Mouse (Mus musculus) thymus, postnatal 36 days (tissue): Measurements from ENCODE around the gene Zfp869.
"Not testable (repeated sequence)": the region's sequence is repeated elsewhere in the genome, so short reads cannot be mapped to it uniquely, and the experiment has no call there.

Experiments used
- DNase-seq, 2 experiments: peaks; one replicate each; pipeline ENCODE4 v3.0.0; 2022; ENCODE audit warnings: mixed read lengths in 2 of 2

Zfp869 gene

DNA sequence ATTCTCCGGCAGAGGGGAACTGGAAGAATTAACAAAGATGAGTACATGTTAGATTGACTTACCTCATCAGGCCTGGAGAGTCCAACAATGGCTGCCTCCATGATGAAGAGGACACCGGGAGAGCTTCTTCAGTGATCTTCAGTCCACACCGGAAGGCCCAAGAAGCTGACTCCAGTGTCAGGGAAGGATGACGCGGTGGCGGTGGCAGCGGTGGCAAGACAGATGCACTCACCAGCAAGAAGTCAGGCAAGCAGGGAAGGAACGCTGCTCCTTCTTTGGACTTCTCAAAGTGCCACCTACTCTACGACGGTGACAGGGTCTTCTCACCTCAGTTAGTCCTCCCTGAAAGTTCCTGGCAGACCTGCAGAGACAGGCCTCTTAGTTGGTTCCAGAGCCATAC is at the start of gene Zfp869:
Gene Zfp869, minus strand, starts transcription at position 101 of the 400 bp plus-strand sequence.
- DNase-seq: not testable (repeated sequence)

DNA sequence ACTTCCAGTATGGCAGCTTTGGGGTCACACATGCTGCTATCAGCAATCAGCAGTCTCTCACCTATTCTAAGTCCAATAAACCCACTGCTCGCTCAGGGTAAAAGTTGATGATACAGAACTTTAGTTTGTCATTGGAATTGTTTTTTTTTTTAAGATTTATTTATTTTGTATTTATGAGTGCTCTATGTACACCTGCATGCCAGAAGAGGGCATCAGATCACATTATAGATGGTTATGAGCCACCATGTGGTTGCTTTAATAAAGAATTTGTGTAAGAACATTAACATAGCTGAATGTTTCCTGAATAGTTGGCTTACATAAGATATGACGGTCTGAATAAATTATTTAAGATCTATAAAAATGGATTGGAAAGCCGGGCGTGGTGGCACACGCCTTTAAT is 47.8 kb upstream of the Zfp869 start:
- no peak for DNase-seq

DNA sequence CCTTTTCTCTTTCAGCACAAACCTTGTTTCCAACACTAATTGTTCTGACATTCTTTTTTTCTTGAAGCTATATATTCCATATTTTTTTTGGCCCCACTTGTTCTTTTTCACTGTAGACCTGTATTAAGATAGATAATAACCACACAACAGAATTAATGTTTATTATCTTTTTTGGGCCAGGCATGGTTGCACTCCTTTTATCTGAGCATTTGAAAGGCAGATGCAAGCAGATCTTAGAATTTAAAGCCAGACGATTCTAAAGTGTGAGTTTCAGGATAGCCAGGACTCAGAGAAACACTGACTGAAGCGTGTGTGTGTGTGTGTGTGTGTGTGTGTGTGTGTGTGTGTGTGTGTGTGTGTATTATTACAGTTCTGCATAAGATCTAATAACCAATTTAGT is 41.9 kb upstream of the Zfp869 start:
- no peak for DNase-seq

DNA sequence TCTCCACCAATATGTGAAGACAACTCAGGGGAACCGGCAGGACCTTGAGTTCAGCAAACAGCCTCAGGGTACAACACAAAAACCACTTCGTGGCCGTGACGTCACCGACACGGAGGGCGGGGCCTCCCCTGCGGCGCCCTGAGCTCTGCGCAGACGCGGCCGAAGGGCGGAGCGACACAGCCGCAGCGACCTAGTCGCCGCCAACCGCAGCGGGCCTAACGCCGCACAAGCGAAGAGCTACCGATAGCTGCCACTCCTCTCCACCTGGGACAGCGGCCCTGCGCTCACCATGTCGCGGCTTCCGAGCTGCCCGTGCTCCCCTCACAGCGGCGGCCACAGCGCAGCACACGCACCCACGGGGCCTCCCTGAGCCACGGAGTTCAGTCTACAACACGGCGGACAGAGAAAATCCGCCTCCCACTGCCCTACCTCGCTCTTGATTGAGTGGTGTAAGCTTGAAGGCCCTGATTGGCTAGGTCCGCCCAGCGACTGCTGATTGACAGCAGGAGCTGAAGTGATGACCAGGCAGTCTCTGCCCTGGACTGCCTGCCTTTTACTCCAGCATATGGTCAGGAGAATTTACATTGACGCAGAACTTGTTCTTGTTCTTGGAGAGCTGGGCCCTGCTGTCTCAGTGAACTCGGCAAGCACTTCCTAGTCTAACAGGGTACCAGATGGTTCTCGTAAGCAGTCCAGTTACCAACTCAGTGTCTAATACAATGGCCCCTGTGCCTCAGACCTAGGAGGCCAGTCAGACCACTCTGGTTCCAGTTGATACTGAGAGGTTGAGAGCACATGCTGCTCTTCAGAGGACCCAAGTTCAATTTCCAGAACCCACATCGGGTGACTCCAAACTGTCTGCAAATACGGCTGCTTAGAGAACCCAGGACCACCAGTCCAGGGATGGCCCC is 39.3 kb upstream of the Zfp869 start, which contains the start of gene Zfp963:
Gene Zfp963, minus strand, starts transcription at position 427 of the 911 bp plus-strand sequence.
- DNase-seq: peak; percentile 97

DNA sequence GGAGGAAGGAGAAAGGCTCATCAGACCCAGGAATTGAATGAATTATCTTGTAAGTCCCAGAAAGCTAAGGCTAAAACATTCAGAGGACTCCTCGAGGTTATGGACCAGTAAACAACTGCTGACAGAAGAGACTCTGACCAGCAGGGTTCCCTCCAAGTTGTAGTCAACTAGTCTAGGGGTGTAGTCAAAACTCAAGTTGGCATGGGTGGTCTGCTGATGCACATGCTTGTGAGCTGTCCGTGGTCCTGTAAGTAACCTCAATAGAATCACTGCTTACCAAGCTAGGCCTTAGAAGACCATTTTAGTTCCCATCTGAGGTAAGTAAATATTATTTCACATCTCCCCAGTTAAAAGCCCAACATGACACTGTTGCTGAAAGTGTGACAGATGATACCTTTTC is 30.7 kb upstream of the Zfp869 start:
- no peak for DNase-seq

DNA sequence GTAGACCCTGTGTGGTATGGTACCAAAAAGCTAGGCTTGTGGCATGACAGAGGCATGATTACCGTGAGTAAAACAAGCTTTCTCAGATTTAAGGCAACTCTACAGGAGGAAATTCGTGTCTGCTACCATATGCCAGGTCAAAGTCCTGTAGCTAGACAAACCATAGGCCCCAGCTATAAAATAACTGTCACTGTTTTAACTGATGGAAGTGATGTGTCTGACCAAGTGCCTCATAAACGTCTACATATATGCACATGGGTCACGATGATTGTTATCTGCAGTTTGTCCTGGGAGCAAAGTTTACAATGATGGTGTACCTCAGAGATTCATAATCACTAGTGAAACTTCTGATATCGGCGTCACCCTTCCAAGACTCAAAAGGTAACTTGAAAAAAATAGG is 30.2 kb upstream of the Zfp869 start:
- DNase-seq: no peak

DNA sequence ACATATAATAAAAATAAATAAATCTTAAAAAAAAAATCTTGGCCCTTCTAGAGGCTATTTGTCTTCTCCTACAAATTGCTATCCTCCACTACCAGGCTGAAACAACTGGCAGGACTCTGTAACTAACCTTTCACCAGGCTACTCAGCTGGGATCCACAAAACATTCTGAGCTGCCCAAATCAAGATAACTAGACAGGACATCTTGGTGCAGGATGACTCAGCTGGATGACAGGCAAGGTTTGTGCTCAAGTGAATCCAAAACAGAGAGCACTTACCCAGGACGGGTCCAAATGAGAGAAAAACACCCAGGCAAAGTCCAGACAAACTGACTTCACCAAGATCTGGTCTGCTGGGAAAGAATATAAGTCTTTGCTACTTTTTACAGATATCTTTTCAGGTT is 25.0 kb upstream of the Zfp869 start:
- DNase-seq: no peak

DNA sequence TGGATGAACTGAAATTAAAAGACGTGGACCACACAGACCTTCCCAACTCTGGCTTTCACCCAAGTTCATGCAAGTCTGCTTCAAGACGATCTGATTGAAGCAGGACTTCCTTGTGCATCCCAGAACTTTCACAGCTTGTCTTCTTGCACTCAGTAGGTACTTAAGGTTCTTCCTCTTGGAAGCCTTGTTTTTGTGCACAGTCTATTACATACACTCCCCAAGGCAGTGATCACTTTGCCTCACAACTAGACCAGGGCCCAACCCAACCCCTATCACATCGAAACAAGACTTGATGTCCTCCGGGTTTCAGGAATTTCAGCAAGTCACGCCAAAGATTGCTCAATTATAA is 6.7 kb upstream of the Zfp869 start:
- no peak for DNase-seq

DNA sequence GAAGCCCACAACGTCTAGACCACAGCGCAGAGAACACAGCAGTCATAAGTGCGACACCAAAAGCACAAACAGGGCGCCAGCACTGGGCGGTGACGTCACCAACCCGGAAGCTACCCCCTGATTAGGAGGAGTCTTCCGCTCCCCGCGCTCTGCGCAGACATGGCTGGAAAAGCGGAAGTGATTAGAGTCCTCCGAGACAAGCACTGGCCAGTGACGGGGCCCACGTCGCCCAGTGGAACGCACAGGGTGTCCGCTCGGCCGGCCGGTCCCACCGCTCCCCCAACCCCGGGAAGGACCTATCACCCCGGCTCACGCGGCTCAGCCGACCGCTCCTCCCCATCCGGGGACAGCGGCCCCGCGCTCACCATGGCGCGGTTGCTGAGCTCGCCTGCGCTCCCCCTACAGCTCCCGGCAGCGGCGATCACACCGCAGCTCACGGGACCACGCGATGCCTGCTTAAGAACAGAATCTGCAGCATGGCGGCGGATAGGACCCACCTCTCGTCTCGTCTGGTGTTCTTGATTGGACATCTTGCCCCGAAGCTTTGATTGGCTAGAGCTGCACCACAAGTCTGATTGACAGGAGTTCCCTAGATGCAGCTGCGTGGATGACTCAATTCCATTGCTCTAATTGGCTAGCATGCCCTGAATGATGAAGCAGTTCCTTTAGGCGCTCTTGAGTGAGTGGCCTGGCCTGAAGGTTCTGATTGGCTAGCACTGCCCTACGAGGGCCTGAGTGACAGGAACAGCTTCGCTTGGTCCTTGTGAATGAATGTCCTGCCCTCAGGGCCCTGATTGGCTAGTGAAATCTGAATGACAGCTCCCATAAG is 6.1 kb upstream of the Zfp869 start:
- peak; percentile 90 to 94 for DNase-seq

DNA sequence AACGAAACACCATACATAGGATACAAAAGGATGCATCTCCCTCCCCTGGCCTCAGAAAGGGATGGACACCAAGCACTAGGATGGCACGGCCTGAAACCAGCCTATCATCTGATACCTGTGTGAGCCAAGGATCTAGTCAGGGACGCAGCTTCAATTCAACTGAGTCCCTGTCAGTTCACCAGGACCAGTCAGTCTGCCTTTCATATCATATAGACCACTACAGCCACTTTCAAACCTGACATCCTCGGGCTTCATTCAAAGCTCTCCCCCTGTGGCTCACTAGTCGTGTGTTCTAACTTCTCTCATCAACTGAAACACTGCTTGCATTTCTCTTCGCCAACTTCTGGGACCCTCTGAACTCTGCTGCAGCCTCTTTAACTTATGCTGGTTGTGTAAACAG is 4.8 kb upstream of the Zfp869 start:
- no peak for DNase-seq

DNA sequence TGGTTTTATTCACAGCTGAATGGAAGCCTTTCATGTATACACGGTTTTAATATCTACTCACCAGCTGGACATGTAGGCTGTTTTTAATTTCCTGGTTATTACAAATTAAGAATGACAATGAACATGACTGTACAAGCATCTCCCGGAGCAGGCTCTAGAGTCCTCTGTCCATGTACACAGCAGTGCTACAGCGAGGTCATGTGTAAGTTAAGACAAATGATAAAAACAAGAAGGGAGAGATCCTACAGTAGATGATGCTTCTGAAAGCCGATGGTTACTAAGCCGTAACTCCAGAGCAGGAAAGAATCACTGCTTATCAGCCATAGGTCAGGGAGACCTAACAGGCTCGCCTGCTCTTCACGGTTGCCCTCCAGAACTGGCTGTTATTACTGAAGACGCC is 3.0 kb upstream of the Zfp869 start:
- DNase-seq: no peak

DNA sequence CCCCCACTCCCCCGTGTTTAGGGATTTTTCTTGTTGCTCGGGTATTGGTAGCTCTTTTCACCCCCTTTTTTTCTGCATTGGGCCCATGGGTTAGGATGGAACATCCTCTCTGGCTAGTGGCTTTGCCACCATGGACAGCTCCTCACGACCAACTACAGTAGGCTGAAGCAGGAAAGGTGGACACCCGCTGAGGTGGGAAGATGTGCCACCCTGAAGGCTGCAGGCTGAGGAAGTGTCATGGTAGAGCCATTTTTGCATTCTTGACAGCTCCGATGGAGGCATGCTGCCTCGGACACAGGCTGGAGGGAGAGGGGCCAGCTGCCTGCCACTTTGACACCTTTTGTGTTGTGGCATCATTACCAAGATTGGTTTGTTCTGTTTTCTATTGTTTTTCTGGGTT is 8.7 kb downstream of the Zfp869 start:
- DNase-seq: peak in 1 of 2 experiments; percentile 11

DNA sequence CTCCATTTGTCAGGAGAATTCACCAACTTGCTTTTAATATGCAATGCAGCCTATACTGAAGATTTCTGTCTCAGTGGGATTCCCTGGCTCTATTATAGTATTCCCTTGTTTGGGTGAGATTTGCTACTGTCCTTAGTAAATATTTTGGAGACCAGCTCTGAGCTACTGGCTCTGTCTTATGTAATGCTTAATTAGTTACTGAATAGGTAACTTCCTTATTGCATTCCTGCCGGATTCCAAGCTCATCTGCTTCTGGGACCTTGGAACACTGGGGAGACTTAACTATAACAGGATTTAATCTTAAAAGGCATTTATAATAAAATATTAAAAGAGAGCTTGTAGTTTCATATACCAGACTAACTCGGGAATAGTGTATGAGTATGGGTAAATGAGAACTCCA is 45.5 kb downstream of the Zfp869 start:
- not testable (repeated sequence) for DNase-seq

DNA sequence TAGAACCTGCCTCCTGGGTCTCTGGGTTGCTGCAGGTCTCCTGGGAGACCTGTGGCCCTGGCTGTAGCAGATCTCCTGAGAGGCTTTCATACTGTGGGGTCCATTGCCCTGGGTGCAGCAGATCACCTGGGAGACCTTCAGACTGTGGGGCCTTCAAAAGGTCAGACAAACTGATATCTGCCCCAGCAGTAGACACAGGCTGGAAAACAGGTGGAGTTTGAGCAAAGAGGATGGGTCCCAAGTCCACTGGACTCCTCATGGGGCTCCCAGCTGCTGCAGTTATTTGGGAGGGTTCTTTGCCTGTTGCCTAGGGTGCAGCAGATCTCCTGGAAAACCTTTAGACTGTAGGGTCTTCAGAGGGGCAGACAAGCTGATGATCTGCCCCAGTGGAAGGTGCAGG is 49.2 kb downstream of the Zfp869 start:
- no peak for DNase-seq
